Mouse (Mus musculus) thymus, adult 18-20 months (tissue): ENCODE results near the gene Fbxl19.
"Not testable (repeated sequence)": the region's sequence is repeated elsewhere in the genome, so short reads cannot be mapped to it uniquely, and the experiment has no call there.

Experiments
- DNase-seq, 2 experiments: peaks; one replicate each; pipeline ENCODE4 v3.0.0; 2022; ENCODE audit warnings: mixed read lengths in 2 of 2

Gene Fbxl19

DNA sequence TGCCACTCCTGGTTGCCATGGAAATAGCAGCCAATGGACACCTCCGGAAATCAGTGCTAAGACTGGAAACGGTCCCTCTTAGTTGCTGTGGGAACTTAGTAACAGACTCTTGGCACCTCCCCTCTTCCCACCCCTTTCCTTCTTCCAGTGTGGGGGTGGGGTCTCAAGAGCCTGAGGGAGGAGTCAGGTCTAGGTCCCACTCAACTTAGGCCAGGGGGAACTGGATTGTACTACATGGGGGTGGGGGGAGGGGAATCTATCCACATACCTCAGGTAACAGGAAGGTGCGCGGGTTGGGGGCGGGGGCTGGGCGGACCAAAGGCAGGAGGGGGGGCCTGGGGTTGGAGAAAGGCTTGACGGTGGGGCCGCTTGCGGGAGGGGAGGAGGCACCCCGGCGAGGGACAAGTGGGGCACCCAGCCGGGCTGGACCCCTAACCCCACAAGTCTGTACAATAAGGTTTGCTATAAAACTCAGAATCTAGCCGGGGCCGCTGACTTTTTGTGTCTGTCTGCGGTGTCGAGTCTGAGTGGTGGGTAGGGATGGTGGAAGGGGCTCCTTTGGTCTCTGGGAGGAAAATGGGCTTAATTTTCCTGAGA is 24.8 kb downstream of the Fbxl19 start:
- peak; percentile 37 to 67 for DNase-seq

DNA sequence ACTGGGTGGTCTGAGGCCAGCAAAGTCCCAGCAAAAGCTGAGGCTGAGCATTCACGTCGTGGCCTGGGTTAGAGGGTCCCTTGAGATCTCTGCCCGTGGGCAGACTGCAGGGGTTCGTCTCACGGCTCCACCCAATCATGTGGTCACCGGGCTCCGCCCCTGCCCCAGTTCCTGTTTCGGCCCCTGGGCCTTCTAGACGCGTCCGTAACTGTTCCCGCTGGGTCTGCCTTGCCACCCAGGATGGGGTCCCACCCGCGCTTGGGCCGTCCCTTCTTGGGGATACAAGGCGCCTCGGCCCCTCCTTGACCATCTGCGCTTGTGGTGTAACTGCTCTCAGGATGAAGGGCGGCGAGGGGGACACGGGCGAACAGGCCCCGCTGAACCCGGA is 25.3 kb downstream of the Fbxl19 start, which contains the start of gene Orai3:
Gene Orai3 (plus strand): TSS at position 165 of the 388 bp plus-strand sequence.
- DNase-seq, result peak; percentile 67 to 70

DNA sequence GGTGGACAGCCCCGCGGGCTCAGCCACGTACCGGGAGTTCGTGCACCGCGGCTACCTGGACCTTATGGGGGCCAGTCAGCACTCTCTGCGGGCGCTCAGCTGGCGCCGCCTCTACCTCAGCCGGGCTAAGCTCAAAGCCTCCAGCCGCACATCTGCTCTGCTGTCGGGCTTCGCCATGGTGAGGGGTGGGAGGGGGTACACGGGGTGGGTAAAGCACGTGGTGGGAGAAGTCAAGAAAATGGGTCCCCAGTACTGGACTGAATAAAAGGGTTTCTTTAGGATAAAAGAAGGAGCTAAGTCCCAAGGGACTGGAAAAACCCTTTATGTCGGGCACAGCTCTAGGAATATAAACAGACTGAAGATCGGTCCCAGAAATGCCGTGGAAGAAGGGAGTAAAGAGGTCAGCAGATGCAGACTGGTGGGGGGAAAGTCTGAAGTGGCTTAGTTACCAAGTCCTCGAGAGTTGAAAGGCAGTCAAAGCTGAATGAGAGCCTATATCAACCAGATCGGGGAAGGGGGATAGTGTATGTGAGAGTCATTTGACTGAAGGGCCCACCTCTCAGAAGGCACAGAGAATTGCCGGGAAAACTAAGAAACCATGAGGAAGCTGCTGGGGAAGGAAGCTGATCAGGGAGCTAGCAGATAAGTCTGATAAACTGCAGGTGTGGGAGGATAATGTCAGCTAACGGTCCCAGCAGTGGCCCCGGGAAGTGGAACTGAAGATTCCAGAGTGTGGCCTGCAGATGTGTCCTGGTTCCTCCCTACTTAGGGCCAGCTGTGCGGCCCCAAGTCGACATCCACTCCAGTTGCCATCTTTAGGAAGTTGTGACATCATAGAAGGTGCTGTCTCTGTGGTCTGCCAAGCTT is 25.9 kb downstream of the Fbxl19 start:
- no peak for DNase-seq

DNA sequence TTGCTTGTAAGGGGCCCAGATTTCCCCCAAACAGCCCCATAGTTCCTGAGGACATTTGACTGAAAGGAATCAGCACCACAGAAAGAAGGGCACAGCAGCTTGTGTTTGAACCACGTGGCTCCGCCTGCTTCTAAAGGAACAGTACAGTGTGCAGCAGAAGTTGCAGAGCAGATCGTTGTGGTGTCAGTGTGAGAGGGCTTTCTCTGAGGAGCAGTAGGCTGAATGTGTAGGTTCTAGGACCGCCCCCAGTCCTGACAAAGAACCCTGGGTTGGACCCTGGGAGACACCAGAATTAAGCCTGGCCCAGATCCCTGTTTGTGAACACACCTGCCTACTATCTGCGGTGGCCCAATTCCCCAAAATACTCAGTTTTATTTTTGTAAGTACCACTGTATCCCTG is 26.9 kb downstream of the Fbxl19 start:
- DNase-seq, result no peak

DNA sequence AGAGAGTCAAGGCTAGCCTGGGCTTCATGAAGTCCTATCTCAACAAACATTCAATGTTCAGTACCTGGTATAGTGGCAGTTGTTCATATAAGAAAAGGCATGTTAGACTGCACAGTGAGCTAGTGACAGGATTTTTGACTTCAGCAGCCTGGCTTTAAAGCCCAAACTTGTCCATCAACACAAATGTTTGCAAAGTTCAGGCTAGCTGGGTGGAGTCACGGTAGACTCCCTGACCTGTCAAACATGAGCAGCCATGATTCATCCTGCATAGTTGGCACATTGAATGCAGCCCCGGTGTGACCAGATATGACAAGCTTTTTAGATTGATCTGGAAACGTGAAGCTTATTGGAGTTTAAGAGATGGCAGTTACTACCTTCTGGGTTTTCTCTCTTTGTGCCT is 27.7 kb downstream of the Fbxl19 start:
- DNase-seq, result no peak

DNA sequence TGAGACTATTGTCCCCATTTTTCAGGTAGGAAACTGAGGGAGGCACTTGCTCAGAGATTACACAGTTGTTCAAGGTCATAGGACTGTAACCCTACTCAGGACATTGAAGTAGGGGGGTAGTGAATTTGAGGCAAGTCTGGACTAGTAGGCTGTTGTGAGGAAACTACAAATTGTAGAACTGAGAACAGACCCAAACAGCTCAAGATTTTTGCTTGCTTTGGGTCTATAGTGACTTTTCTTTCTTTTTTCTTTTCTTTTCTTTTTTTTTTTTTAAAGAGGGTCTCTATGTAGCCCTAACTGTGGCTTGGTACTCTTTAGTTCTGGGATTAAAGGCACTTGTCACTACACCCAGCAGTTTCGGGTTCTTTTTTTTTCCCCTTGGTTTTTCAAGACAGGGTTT is 28.2 kb downstream of the Fbxl19 start:
- no peak for DNase-seq

DNA sequence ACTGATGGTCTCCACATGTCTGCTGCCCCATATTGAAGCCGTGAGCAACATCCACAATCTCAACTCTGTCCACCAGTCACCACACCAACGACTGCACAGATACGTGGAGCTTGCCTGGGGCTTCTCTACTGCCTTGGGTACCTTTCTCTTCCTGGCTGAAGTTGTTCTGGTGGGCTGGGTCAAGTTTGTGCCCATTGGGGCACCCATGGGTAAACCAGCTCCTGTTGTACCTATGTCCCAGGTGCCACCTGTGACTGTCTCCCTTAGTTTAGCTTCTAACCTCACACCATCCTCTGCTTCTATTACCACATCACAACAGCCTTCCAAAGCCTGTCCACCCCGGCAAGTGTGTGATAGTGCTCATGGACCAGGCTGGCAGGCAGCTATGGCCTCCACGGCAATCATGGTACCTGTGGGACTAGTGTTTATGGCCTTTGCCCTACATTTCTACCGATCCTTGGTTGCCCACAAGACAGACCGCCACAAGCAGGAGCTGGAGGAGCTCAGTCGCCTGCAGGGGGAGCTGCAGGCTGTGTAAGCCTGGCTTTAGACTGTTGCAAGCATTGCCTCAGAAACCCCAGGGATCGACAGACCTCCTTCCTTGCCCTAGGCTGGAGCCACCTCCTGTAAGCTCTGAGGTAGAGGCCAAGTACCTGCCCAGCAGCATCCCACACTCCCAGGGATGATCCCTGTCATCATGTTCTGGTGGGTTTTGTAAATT is 29.5 kb downstream of the Fbxl19 start:
- peak; percentile 49 to 63 for DNase-seq

DNA sequence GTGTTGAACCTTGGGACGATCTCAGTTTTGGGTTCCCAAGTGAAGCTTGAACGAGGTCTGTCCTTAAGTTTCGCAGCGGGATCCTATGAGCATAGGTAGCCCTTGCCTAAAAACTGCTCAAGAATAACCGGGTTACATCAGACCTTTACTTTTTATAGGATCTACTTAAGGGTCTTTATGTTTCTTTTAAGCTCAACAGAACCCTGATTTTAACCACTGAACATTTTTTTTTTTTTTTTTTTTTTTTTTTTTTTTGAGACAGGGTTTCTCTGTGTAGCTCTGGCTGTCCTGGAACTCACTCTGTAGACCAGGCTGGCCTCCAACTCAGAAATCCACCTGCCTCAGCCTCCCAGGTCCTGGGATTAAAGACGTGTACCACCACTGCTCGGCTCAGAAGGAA is 31.5 kb downstream of the Fbxl19 start:
- DNase-seq, result not testable (repeated sequence)

DNA sequence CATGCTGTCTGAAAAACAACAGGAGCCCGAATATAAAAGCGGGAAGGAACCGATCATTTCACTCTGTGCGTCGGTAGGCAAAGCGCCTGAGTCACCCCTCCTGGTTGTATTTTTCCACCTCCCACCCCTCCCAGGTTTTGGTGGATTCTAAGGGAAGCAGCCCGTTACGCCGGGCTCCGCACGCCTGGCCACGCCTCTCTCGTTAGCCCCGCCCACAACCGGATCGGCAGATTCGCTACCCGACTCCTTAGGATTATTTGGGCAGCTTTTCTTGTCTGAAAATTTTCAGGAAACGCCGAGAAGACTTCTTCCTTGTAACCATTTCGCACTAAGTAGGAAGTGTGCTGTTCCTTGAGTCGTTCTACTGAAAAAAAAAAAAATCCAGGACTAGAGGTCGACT is 32.1 kb downstream of the Fbxl19 start, which contains the start of gene Setd1a:
Gene Setd1a (plus strand): TSS at position 245 of the 400 bp plus-strand sequence.
- peak; percentile 52 to 74 for DNase-seq

DNA sequence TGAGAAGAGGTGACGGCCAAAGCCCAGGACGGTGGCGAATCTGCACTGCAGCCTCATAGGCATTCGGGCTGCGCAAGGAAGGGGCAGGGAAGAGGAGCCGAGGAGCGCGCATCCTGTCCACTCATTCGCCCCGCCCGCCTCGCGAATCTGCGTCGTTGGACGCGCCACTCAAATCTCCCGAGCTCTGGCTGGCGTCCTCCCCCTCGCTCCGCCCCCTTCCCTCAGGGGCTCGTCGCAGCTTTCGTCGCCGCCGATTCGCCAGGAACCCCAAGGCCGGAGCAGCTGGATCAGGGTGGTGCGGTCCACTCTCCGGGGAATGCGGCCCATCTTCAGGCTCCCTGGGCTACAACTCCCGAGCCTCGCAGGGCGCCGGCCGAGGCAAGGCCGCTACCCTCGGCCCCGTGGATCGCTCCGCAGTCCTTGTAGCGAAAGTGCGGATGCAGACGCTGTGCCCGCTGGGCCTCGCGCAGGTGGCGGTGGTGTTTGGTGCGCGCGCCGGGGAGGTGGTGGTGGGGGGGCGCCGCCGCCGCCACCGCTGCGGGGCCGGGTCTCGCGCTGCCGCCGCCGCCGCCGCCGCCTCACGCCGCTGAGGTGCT is 32.6 kb downstream of the Fbxl19 start:
- DNase-seq, result peak; percentile 88 to 94

DNA sequence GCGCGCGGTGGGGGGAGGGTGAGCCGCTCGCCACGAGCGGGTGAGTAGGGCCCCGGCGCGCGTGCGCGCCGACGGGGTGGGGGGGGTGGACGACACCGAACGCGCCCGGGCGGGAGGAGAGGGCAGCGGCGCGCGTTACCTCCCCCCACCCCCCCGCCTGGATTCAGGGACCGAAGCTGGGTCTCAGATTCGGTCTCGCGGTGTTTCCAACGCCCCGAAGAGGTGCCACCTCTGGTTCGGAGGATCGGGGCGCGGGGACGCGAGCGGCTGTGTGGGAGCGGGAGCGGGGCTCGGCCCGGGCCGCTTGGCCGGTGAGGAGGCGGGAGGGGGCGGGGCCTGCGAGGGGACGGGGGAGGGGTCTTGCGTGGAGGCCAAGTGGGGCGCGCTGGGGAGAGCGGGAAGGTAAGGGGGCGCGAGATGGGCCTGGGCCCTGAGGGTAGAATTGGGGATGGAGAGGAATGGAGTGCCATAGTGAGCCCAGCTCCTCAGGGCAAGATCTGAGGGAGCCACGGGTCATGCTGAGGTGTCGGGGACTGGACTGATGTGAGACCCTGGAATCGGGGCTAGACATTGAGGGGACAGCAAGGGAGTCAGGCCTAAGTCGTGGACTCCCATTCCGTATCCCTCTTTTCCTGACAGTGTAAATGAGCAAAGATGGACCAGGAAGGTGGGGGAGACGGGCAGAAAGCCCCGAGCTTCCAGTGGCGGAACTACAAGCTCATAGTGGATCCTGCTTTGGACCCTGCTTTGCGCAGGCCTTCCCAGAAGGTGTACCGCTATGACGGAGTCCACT is 33.3 kb downstream of the Fbxl19 start:
- peak; percentile 33 to 58 for DNase-seq

DNA sequence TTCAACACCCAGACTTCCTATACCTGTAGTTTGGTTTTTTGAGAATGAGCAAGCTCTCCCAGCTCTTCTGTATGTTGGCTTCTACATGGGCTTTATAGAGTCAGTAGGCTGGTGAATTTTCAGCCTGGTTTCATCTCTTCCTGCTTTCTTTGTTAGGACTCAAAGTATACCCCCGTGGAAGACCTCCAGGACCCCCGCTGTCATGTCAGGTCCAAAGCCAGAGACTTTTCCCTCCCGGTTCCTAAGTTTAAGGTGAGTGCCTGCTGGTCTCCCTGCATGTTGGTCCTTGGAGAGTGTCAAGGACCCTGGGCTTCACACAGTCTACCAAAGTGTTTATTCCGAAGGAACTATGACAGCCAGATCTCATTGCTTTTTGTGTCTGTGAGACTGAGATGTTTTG is 34.0 kb downstream of the Fbxl19 start:
- DNase-seq, result no peak

DNA sequence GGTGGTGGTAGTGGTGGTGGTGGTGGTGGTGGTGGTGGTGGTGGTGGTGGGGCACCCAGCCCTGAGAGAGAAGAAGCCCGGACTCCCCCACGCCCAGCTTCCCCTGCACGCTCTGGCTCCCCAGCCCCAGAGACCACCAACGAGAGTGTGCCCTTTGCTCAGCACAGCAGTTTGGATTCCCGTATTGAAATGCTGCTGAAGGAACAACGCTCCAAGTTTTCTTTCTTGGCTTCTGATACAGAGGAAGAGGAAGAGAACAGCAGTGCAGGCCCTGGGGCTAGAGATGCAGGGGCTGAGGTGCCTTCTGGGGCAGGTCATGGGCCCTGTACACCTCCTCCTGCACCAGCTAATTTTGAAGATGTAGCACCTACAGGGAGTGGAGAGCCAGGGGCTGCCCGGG is 41.0 kb downstream of the Fbxl19 start, which contains the start of gene Gm49388:
Gene Gm49388 (plus strand): TSS at position 301 of the 400 bp plus-strand sequence.
- no peak for DNase-seq

DNA sequence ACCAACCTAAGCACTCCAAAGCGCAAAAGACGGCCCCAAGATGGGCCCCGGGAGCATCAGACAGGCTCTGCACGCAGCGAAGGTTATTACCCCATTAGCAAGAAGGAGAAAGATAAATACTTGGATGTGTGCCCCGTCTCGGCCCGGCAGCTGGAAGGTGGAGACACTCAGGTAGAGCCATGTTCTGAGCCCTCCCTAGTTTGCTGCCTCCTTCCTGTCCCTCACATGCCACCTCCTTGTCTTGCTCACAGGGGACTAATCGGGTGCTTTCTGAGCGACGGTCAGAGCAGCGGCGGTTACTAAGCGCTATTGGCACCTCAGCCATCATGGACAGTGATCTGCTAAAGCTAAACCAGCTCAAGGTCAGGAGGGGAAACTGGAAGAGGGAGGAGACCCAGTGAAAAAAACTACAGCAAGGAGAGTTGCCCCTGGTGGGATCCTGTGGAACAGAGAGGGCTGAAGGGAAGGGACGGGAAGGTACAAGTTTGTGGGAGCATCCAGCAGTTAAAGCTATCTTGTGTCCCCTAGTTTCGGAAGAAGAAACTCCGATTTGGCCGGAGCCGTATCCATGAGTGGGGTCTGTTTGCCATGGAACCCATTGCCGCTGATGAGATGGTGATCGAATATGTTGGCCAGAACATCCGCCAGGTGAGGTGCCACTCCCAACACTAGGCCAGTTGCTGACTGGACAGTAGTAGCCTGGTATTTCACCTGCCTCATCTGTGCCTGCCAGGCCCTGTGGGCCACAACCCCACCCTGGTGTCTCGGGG is 52.9 kb downstream of the Fbxl19 start:
- no peak for DNase-seq

DNA sequence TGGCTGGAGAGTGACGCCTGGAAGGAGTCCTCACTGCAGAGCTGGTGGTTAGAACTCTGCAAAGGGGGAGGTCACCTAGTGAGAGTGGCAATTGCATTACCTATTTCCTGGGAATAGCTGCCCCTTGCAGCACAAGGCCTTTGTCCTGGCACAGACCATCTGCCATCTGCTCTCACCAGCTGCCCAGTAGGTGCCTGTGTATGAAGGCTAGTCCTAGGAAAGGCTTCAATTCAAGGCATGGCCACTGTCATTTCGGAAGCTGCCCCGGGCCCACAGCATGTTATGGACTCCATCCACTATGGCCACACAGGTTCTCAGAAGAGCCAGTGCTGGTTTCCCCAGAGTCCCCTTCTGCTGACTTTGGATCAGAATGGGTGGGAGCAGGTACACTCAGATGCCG is 54.2 kb downstream of the Fbxl19 start:
- no peak for DNase-seq

DNA sequence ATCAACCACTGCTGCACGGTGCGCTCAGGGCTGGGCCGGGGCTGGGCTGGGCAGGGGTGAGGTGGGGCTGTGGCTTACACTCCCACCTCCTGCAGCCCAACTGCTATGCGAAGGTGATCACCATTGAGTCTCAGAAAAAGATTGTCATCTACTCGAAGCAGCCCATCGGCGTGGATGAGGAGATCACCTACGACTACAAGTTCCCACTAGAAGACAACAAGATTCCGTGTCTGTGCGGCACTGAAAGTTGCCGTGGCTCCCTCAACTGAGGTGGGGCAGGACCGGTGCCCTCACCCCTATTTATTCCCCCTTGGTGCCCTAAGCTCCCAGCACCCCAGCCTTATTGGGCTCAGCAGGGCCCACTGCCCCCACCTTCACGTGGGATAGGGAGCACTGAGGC is 54.9 kb downstream of the Fbxl19 start:
- DNase-seq, result no peak

DNA sequence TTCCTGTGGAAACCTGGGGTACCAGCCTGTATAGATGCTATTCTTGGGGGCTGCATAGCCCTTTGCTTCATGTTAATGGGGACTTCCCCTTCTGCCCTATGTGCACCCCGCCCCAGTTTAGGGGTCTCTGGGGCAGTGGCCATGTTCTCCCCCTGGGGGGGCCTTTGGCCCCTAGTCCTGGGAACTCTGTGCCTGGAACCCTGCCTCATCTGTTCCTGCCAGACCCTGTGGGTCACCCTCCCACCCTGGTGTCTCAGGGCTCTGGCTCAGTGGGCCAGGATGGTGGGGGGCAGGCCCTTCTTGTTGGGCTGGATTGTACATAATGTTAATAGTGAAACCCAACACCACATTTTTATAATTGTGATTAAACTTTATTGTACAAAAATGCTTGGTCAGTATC is 55.4 kb downstream of the Fbxl19 start:
- no peak for DNase-seq

DNA sequence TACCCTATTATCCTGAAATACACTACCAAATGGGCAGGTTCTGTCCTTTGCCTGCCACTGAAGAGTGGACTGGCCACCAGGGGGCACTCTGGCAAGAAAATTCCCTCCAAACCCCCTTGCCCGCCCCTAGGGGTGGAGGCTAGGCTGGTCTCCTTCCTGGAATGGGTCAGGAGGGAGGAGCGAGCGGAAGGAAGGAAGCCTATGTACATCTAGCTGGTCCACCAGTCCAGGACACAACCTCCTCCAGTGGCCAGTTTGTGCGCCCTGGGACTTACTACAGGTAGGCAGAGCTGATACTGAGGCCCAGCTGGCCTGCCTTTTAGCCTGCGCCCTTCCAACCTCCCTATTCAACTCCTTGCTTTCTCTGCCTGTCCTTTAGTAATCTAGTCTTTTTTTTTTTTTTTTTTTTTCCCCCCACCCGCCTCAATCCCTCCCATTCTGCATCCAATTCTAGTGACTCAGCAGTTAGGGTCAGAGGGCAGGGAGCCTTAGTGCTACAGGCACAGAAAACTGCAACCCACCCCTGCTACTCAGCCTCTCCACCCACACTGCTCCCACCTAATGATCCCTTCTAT is 56.2 kb downstream of the Fbxl19 start, which contains the start of gene Hsd3b7:
Gene Hsd3b7 (plus strand): TSS at position 170 of the 575 bp plus-strand sequence.
- DNase-seq, result peak; percentile 53 to 59

DNA sequence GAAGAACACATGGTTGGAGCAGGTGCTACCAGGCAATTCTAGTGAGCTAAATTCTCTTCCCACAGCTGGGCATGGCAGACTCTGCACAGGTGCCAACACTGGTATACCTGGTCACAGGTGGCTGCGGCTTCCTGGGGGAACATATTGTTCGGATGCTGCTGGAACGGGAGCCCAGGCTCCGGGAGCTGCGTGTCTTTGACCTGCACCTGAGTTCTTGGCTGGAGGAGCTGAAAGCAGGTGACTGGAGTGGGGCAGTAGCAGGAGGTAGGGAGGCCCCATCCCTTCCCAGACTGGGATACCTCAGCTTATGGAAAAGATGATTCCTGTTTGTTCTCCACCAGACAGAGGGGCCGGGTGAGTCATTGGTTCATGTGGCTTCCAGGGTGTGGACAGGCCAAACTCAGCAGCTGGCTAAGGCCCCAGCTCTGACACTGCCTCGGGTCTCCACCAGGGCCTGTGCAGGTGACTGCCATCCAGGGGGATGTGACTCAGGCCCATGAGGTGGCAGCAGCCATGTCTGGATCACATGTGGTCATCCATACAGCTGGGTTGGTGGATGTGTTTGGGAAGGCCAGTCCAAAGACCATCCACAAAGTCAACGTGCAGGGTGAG is 56.8 kb downstream of the Fbxl19 start:
- no peak for DNase-seq

DNA sequence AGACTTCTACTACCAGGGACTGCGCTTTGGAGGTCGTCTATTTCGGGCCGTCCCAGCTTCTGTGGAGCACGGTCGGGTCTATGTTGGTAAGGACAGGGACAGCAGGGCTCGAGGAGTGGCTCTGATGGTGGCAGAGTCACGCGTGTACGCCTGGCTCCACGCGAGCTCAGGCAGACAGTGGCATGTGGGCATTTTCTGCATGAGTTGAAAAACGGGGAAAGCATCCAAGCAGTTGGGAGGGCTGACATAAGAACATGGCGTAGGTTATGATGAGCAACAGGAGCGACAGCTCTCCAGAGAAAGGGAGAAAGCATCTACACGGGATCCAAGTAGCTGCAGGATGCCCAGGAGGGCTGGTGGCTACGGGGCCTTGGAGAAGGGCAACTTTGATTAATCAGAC is 58.0 kb downstream of the Fbxl19 start:
- no peak for DNase-seq
